Mouse (Mus musculus) neural tube, embryonic 12.5 days (tissue): Measurements from ENCODE around the gene Aff3. TPM values are rescaled to one million over a fixed set of nuclear protein-coding genes. Genes with fewer than 3 reads are reported as not detected.

Experiments
- ATAC-seq: fragments of 200-750 bp; cut with Nextera tagmentation; 2 replicates; pipeline ENCODE4 v1.8.0; 2017; ENCODE audit warnings: low read depth, mild to moderate bottlenecking, moderate TSS enrichment, moderate library complexity; ENCODE audit not compliant: low FRiP score
- H3K27ac ChIP-seq: fragments of 300-500 bp; sonication (generic); 2 replicates; pipeline ENCODE4 v1.5.1; 2016
- H3K27me3 ChIP-seq: fragments of 300-500 bp; sonication (generic); replicated peaks from 2 replicates; pipeline ENCODE4 v1.6.1; 2016; ENCODE audit warnings: mild to moderate bottlenecking
- H3K36me3 ChIP-seq: fragments of 300-500 bp; sonication (generic); 2 replicates; pipeline ENCODE4 v1.6.1; 2016; ENCODE audit warnings: mild to moderate bottlenecking
- H3K4me1 ChIP-seq: fragments of 300-500 bp; sonication (generic); 2 replicates; pipeline ENCODE4 v1.6.1; 2016
- H3K4me2 ChIP-seq: fragments of 300-500 bp; sonication (generic); replicated peaks from 2 replicates; pipeline ENCODE4 v1.6.1; 2016; ENCODE audit warnings: mild to moderate bottlenecking
- H3K4me3 ChIP-seq: fragments of 300-500 bp; sonication (generic); 2 replicates; pipeline ENCODE4 v1.5.1; 2016
- H3K9ac ChIP-seq: fragments of 300-500 bp; sonication (generic); 2 replicates; pipeline ENCODE4 v1.6.1; 2016; ENCODE audit warnings: mild to moderate bottlenecking
- H3K9me3 ChIP-seq: fragments of 300-500 bp; sonication (generic); 2 replicates; pipeline ENCODE4 v1.6.1; 2016; ENCODE audit warnings: mild to moderate bottlenecking
- WGBS: fragments of 180-500 bp; shearing (Covaris S2); methylation state at CpG from one replicate; pipeline ENCODE4 v1.1.7; 2016; 5-methylcytosine and 5-hydroxymethylcytosine counted together
- polyA plus RNA-seq: library from polyadenylated mRNA; unstranded; fragments of >200 nt; fragmentation: Nextera tagmentation; extraction: Ambion mirVana; gene quantifications from 2 replicates; pipeline ENCODE4 v1.2.1, GENCODE M21; 2016

Aff3 gene
- polyA plus RNA-seq, 1 experiment from 2014 or later = 37.7 TPM

- Histone ChIP-seq H3K27ac (no peak overlapping the region), H3K4me2 (no peak overlapping the region), H3K4me1 (peaks cover 31% of the 10 kb centered on the region), H3K4me3 (no peak overlapping the region), H3K27me3 (no peaks in the 10 kb centered on the region), H3K36me3 (no peaks in the 10 kb centered on the region), H3K9me3 (no peaks in the 10 kb centered on the region), H3K9ac (no peak overlapping the region)
- WGBS = 91% methylated on average over 6 of the region's 6 CpGs
- ATAC-seq = no peak
Measured at GRCm38 (mm10) chr1:38499500-38499899, 165.3 kb downstream of the Aff3 start.

GRCm38 (mm10) chr1:38497576-38497975 is 167.2 kb downstream of the Aff3 start:
- H3K27ac ChIP-seq = 0 out of 2 replicates have a peak overlapping the region, but pooled peaks have one; percentile 32
- peaks cover 20% of the 10 kb centered on the region for H3K4me1 ChIP-seq
- no peak for ATAC-seq
- no peak overlapping the region for H3K4me2 ChIP-seq
- H3K9me3 ChIP-seq = no peaks in the 10 kb centered on the region
- WGBS = 28% methylated on average over 6 of the region's 6 CpGs
- H3K36me3 ChIP-seq = no peaks in the 10 kb centered on the region
- H3K9ac ChIP-seq = no peak overlapping the region
- H3K4me3 ChIP-seq = no peak overlapping the region
- no peaks in the 10 kb centered on the region for H3K27me3 ChIP-seq

GRCm38 (mm10) chr1:38496886-38497528 is 167.7 kb downstream of the Aff3 start:
- H3K4me2 ChIP-seq = no peak overlapping the region
- H3K4me3 ChIP-seq = no peak overlapping the region
- no peak for ATAC-seq
- 74% methylated on average over 10 of the region's 10 CpGs for WGBS
- no peak overlapping the region for H3K27ac ChIP-seq
- no peaks in the 10 kb centered on the region for H3K36me3 ChIP-seq
- no peak overlapping the region for H3K9ac ChIP-seq
- peaks cover 15% of the 10 kb centered on the region for H3K4me1 ChIP-seq
- no peaks in the 10 kb centered on the region for H3K9me3 ChIP-seq
- no peaks in the 10 kb centered on the region for H3K27me3 ChIP-seq

GRCm38 (mm10) chr1:38495284-38495683 is 169.5 kb downstream of the Aff3 start:
- ATAC-seq = no peak
- peaks cover 14% of the 10 kb centered on the region; the same call in 1 of the 2 replicates for H3K4me1 ChIP-seq

GRCm38 (mm10) chr1:38489733-38490132 is 175.0 kb downstream of the Aff3 start:
- WGBS = 86% methylated on average over 6 of the region's 6 CpGs
- no peak overlapping the region for H3K4me2 ChIP-seq
- no peaks in the 10 kb centered on the region for H3K36me3 ChIP-seq
- no peak for ATAC-seq
- H3K9me3 ChIP-seq = no peaks in the 10 kb centered on the region
- no peak overlapping the region for H3K27ac ChIP-seq
- H3K27me3 ChIP-seq = no peaks in the 10 kb centered on the region
- no peak overlapping the region for H3K9ac ChIP-seq
- 0 out of 2 replicates have a peak, but pooled peaks cover 2% of the 10 kb centered on the region for H3K4me1 ChIP-seq
- H3K4me3 ChIP-seq = no peak overlapping the region

More at GRCm38 (mm10) chr1:38495284-38495683, 169.5 kb downstream of the Aff3 start:
- no peak overlapping the region for H3K27ac ChIP-seq
- no peaks in the 10 kb centered on the region for H3K9me3 ChIP-seq
- H3K4me2 ChIP-seq = no peak overlapping the region
- 96% methylated on average over 2 of the region's 2 CpGs for WGBS
- H3K36me3 ChIP-seq = no peaks in the 10 kb centered on the region
- H3K4me3 ChIP-seq = no peak overlapping the region
- no peak overlapping the region for H3K9ac ChIP-seq
- no peaks in the 10 kb centered on the region for H3K27me3 ChIP-seq

GRCm38 (mm10) chr1:38488667-38489210 is 176.0 kb downstream of the Aff3 start:
- H3K9ac ChIP-seq = no peak overlapping the region
- 62% methylated on average over 8 of the region's 8 CpGs for WGBS
- no peak for ATAC-seq
- no peak overlapping the region for H3K4me3 ChIP-seq
- H3K27me3 ChIP-seq = no peaks in the 10 kb centered on the region
- no peaks in the 10 kb centered on the region for H3K9me3 ChIP-seq
- 0 out of 2 replicates have a peak, but pooled peaks cover 2% of the 10 kb centered on the region for H3K4me1 ChIP-seq
- no peak overlapping the region for H3K4me2 ChIP-seq
- no peaks in the 10 kb centered on the region for H3K36me3 ChIP-seq
- H3K27ac ChIP-seq = no peak overlapping the region

GRCm38 (mm10) chr1:38487884-38488283 is 176.9 kb downstream of the Aff3 start:
- H3K36me3 ChIP-seq = no peaks in the 10 kb centered on the region
- no peak overlapping the region for H3K4me2 ChIP-seq
- no peaks in the 10 kb centered on the region for H3K27me3 ChIP-seq
- WGBS = 91% methylated on average over 2 of the region's 2 CpGs
- 0 out of 2 replicates have a peak, but pooled peaks cover 2% of the 10 kb centered on the region for H3K4me1 ChIP-seq
- no peak overlapping the region for H3K27ac ChIP-seq
- no peak for ATAC-seq
- no peak overlapping the region for H3K9ac ChIP-seq
- H3K9me3 ChIP-seq = no peaks in the 10 kb centered on the region
- H3K4me3 ChIP-seq = no peak overlapping the region

- H3K27me3 ChIP-seq = no peaks in the 10 kb centered on the region
- H3K9me3 ChIP-seq = no peaks in the 10 kb centered on the region
- no peak overlapping the region for H3K4me2 ChIP-seq
- no peak for ATAC-seq
- H3K4me3 ChIP-seq = no peak overlapping the region
- H3K9ac ChIP-seq = no peak overlapping the region
- no peaks in the 10 kb centered on the region for H3K36me3 ChIP-seq
- no peaks in the 10 kb centered on the region for H3K4me1 ChIP-seq
- WGBS = 78% methylated on average over 2 of the region's 2 CpGs
- H3K27ac ChIP-seq = no peak overlapping the region
Measured at GRCm38 (mm10) chr1:38483191-38483590, 181.6 kb downstream of the Aff3 start.

- H3K27me3 ChIP-seq = no peaks in the 10 kb centered on the region
- H3K4me1 ChIP-seq = no peaks in the 10 kb centered on the region
- no peaks in the 10 kb centered on the region for H3K9me3 ChIP-seq
- no peak for ATAC-seq
- no peak overlapping the region for H3K27ac ChIP-seq
- no peak overlapping the region for H3K4me2 ChIP-seq
- 80% methylated on average over 9 of the region's 9 CpGs for WGBS
- no peaks in the 10 kb centered on the region for H3K36me3 ChIP-seq
- H3K4me3 ChIP-seq = no peak overlapping the region
- H3K9ac ChIP-seq = no peak overlapping the region
Measured at GRCm38 (mm10) chr1:38478246-38478743, 186.5 kb downstream of the Aff3 start.

GRCm38 (mm10) chr1:38470817-38471216 is 193.9 kb downstream of the Aff3 start:
- WGBS = 77% methylated on average over 11 of the region's 11 CpGs
- H3K36me3 ChIP-seq = no peaks in the 10 kb centered on the region
- no peak overlapping the region for H3K9ac ChIP-seq
- H3K9me3 ChIP-seq = no peaks in the 10 kb centered on the region
- H3K27ac ChIP-seq = no peak overlapping the region
- ATAC-seq = no peak
- peaks cover 13% of the 10 kb centered on the region for H3K4me1 ChIP-seq
- no peak overlapping the region for H3K4me2 ChIP-seq
- no peaks in the 10 kb centered on the region for H3K27me3 ChIP-seq
- H3K4me3 ChIP-seq = no peak overlapping the region

- no peak for ATAC-seq
- Histone ChIP-seq H3K9me3 (no peaks in the 10 kb centered on the region), H3K27ac (no peak overlapping the region), H3K4me1 (peaks cover 13% of the 10 kb centered on the region), H3K36me3 (no peaks in the 10 kb centered on the region), H3K4me2 (no peak overlapping the region), H3K4me3 (no peak overlapping the region), H3K27me3 (no peaks in the 10 kb centered on the region), H3K9ac (no peak overlapping the region)
- 73% methylated on average over 5 of the region's 5 CpGs for WGBS
Measured at GRCm38 (mm10) chr1:38470166-38470565, 194.6 kb downstream of the Aff3 start.

- Histone ChIP-seq H3K27me3 (no peaks in the 10 kb centered on the region), H3K4me1 (peaks cover 13% of the 10 kb centered on the region), H3K9me3 (no peaks in the 10 kb centered on the region), H3K4me2 (no peak overlapping the region), H3K36me3 (no peaks in the 10 kb centered on the region), H3K27ac (no peak overlapping the region), H3K9ac (no peak overlapping the region), H3K4me3 (no peak overlapping the region)
- 45% methylated on average over 7 of the region's 7 CpGs for WGBS
- ATAC-seq = peak; percentile 29; the same call in 1 of the 2 replicates
Measured at GRCm38 (mm10) chr1:38467305-38468083, 197.3 kb downstream of the Aff3 start.
